Mouse (Mus musculus) midbrain, embryonic 14.5 days (tissue): ENCODE results near the gene Eif2ak1. TPM values are rescaled to one million over a fixed set of nuclear protein-coding genes. Genes with fewer than 3 reads are reported as not detected.
"Not testable (repeated sequence)": the region's sequence is repeated elsewhere in the genome, so short reads cannot be mapped to it uniquely, and the experiment has no call there.

Experiments used
- ATAC-seq: fragments of 200-750 bp; cut with Nextera tagmentation; 2 replicates; pipeline ENCODE4 v1.8.0; 2017; ENCODE audit warnings: moderate number of reproducible peaks, moderate library complexity; ENCODE audit not compliant: low FRiP score, low TSS enrichment
- DNase-seq: peaks from one replicate; pipeline ENCODE4 v3.0.0-alpha.2; 2015
- H3K27ac ChIP-seq: fragments of 300-500 bp; sonication (generic); replicated peaks from 2 replicates; pipeline ENCODE4 v1.5.1; 2014; ENCODE audit warnings: mild to moderate bottlenecking, low read depth, low read length, moderate library complexity
- H3K27me3 ChIP-seq: fragments of 300-500 bp; sonication (generic); 2 replicates; pipeline ENCODE4 v1.6.1; 2014; ENCODE audit warnings: low read length, control low read depth, mixed read lengths; ENCODE audit not compliant: control insufficient read depth, insufficient read depth
- H3K36me3 ChIP-seq: fragments of 300-500 bp; sonication (generic); 2 replicates; pipeline ENCODE4 v1.6.1; 2014; ENCODE audit warnings: low read length, control low read depth; ENCODE audit not compliant: control insufficient read depth, insufficient read depth
- H3K4me1 ChIP-seq: fragments of 300-500 bp; sonication (generic); 2 replicates; pipeline ENCODE4 v1.6.1; 2014; ENCODE audit warnings: mild to moderate bottlenecking, antibody characterized with exemption, low read length, control low read depth; ENCODE audit not compliant: control insufficient read depth, insufficient read depth
- H3K4me2 ChIP-seq: fragments of 300-500 bp; sonication (generic); 2 replicates; pipeline ENCODE4 v1.6.1; 2014; ENCODE audit warnings: mild to moderate bottlenecking, low read length, moderate library complexity
- H3K4me3 ChIP-seq: fragments of 300-500 bp; sonication (generic); replicated peaks from 2 replicates; pipeline ENCODE4 v1.5.1; 2014; ENCODE audit warnings: low read depth, low read length
- H3K9ac ChIP-seq: fragments of 300-500 bp; sonication (generic); replicated peaks from 2 replicates; pipeline ENCODE4 v1.6.1; 2014; ENCODE audit warnings: mild to moderate bottlenecking, low read length, moderate library complexity
- H3K9me3 ChIP-seq: fragments of 300-500 bp; sonication (generic); 2 replicates; pipeline ENCODE4 v1.6.1; 2016; ENCODE audit warnings: low read length, control low read depth, mixed read lengths; ENCODE audit not compliant: control insufficient read depth
- WGBS: fragments of 180-500 bp; shearing (Covaris S2); extraction: QIAGEN DNeasy Blood & Tissue Kit; methylation state at CpG from one replicate; pipeline ENCODE4 v1.1.7; 2014; 5-methylcytosine and 5-hydroxymethylcytosine counted together
- polyA plus RNA-seq: library from polyadenylated mRNA; unstranded; fragments of >200 nt; fragmentation: Nextera tagmentation; extraction: Ambion mirVana; gene quantifications from 2 replicates; pipeline ENCODE4 v1.2.1, GENCODE M21; 2014

Eif2ak1 gene
- 37.0 and 48.9 TPM in 2 replicates for polyA plus RNA-seq

- H3K9me3 ChIP-seq: no peaks in the 10 kb centered on the region
- DNase-seq (peak; percentile 98), ATAC-seq (peak; percentile 98)
- H3K27me3 ChIP-seq: no peaks in the 10 kb centered on the region
- H3K4me2 ChIP-seq: peak within 1 kb of the TSS; percentile 80
- H3K27ac ChIP-seq: peak within 1 kb of the TSS; percentile 65
- peak within 1 kb of the TSS; percentile 73 for H3K9ac ChIP-seq
- peak within 1 kb of the TSS; percentile 79 for H3K4me3 ChIP-seq
- peaks cover 11% of the 10 kb centered on the region for H3K4me1 ChIP-seq
- H3K36me3 ChIP-seq: no peaks in the 10 kb centered on the region
- WGBS: under 1% methylated on average over 37 of the region's 37 CpGs
Observed at GRCm38 (mm10) chr5:143817116-143817930, at the start of gene Eif2ak1. Eif2ak1 (plus strand) TSS chr5:143817788.

GRCm38 (mm10) chr5:143781951-143782350 is 35.6 kb upstream of the Eif2ak1 start:
- Histone ChIP-seq H3K27ac (no peak overlapping the region), H3K27me3 (no peaks in the 10 kb centered on the region), H3K4me1 (no peaks in the 10 kb centered on the region), H3K9ac (no peak overlapping the region), H3K4me2 (no peak overlapping the region), H3K9me3 (no peaks in the 10 kb centered on the region), H3K4me3 (no peak overlapping the region), H3K36me3 (no peaks in the 10 kb centered on the region)
- 91% methylated on average over 7 of the region's 8 CpGs for WGBS
- no peak for ATAC-seq
- DNase-seq: no peak

GRCm38 (mm10) chr5:143785391-143785790 is 32.2 kb upstream of the Eif2ak1 start:
- WGBS: 77% methylated on average over 6 of the region's 6 CpGs
- Histone ChIP-seq H3K9me3 (no peaks in the 10 kb centered on the region), H3K4me3 (no peak overlapping the region), H3K36me3 (no peaks in the 10 kb centered on the region), H3K9ac (no peak overlapping the region), H3K27ac (no peak overlapping the region), H3K27me3 (no peaks in the 10 kb centered on the region), H3K4me2 (no peak overlapping the region), H3K4me1 (no peaks in the 10 kb centered on the region)
- ATAC-seq: no peak
- DNase-seq: peak; percentile 5

- not testable (repeated sequence) for H3K27ac ChIP-seq, H3K4me1 ChIP-seq, H3K9me3 ChIP-seq, DNase-seq, H3K4me3 ChIP-seq, H3K4me2 ChIP-seq, H3K27me3 ChIP-seq, H3K9ac ChIP-seq, ATAC-seq, H3K36me3 ChIP-seq
- WGBS: 85% methylated on average over 6 of the region's 6 CpGs
Observed at GRCm38 (mm10) chr5:143801216-143801615, 16.4 kb upstream of the Eif2ak1 start.

GRCm38 (mm10) chr5:143804056-143804765 is 13.4 kb upstream of the Eif2ak1 start:
- no peaks in the 10 kb centered on the region for H3K9me3 ChIP-seq
- no peak overlapping the region for H3K4me2 ChIP-seq
- DNase-seq (no peak), ATAC-seq (no peak)
- H3K27ac ChIP-seq: no peak overlapping the region
- H3K9ac ChIP-seq: no peak overlapping the region
- no peak overlapping the region for H3K4me3 ChIP-seq
- WGBS: 90% methylated on average over 18 of the region's 18 CpGs
- no peaks in the 10 kb centered on the region for H3K4me1 ChIP-seq
- no peaks in the 10 kb centered on the region for H3K36me3 ChIP-seq
- no peaks in the 10 kb centered on the region for H3K27me3 ChIP-seq

GRCm38 (mm10) chr5:143807268-143807667 is 10.3 kb upstream of the Eif2ak1 start:
- 75% methylated on average over 3 of the region's 3 CpGs for WGBS
- ATAC-seq: no peak
- Histone ChIP-seq H3K9me3 (no peaks in the 10 kb centered on the region), H3K27ac (no peak overlapping the region), H3K36me3 (no peaks in the 10 kb centered on the region), H3K4me1 (no peaks in the 10 kb centered on the region), H3K4me3 (no peak overlapping the region), H3K4me2 (no peak overlapping the region), H3K27me3 (no peaks in the 10 kb centered on the region), H3K9ac (no peak overlapping the region)
- no peak for DNase-seq

GRCm38 (mm10) chr5:143809421-143810090 is 8.0 kb upstream of the Eif2ak1 start:
- H3K4me2 ChIP-seq: no peak overlapping the region
- no peaks in the 10 kb centered on the region for H3K9me3 ChIP-seq
- no peaks in the 10 kb centered on the region for H3K4me1 ChIP-seq
- WGBS: 81% methylated on average over 3 of the region's 3 CpGs
- H3K9ac ChIP-seq: no peak overlapping the region
- no peaks in the 10 kb centered on the region for H3K27me3 ChIP-seq
- H3K36me3 ChIP-seq: no peaks in the 10 kb centered on the region
- no peak for DNase-seq
- H3K4me3 ChIP-seq: no peak overlapping the region
- no peak for ATAC-seq
- H3K27ac ChIP-seq: no peak overlapping the region

GRCm38 (mm10) chr5:143811653-143812052 is 5.9 kb upstream of the Eif2ak1 start:
- Histone ChIP-seq H3K9ac (no peak overlapping the region), H3K36me3 (no peaks in the 10 kb centered on the region), H3K4me1 (no peaks in the 10 kb centered on the region), H3K27ac (no peak overlapping the region), H3K27me3 (no peaks in the 10 kb centered on the region), H3K4me3 (no peak overlapping the region), H3K4me2 (no peak overlapping the region), H3K9me3 (no peaks in the 10 kb centered on the region)
- DNase-seq (no peak), ATAC-seq (no peak)
- WGBS: 93% methylated on average over 5 of the region's 5 CpGs
